Mouse (Mus musculus) thymus, adult 2 months (tissue): Measurements from ENCODE around the gene Igf2. TPM values are rescaled to one million over a fixed set of nuclear protein-coding genes. Genes with fewer than 3 reads are reported as not detected.

Experiments used
- DNase-seq: peaks from one replicate; pipeline ENCODE4 v3.0.0; 2021
- H3K27ac ChIP-seq: fragments of 200-500 bp; 2 replicates; pipeline ENCODE4 v1.5.1; 2012; ENCODE audit warnings: low read length, control low read depth; ENCODE audit not compliant: control insufficient read depth, insufficient read depth
- H3K27me3 ChIP-seq: fragments of 200-500 bp; 2 replicates; pipeline ENCODE4 v1.6.1; 2012; ENCODE audit warnings: mild to moderate bottlenecking, low read length, moderate library complexity, mixed read lengths; ENCODE audit not compliant: control insufficient read depth, insufficient read depth
- H3K36me3 ChIP-seq: fragments of 200-500 bp; 2 replicates; pipeline ENCODE4 v1.6.1; 2012; ENCODE audit warnings: mild to moderate bottlenecking, low read length, moderate library complexity; ENCODE audit not compliant: control insufficient read depth, insufficient read depth
- H3K4me1 ChIP-seq: fragments of 200-500 bp; replicated peaks from 2 replicates; pipeline ENCODE4 v1.6.1; 2012; ENCODE audit warnings: low read length; ENCODE audit not compliant: control insufficient read depth, insufficient read depth
- H3K4me3 ChIP-seq: fragments of 200-500 bp; 2 replicates; pipeline ENCODE4 v1.5.1; 2012; ENCODE audit warnings: mild to moderate bottlenecking, low read length, control low read depth, moderate library complexity; ENCODE audit not compliant: control insufficient read depth, insufficient read depth
- CTCF ChIP-seq: fragments of 200-500 bp; IDR thresholded peaks from 2 replicates; pipeline ENCODE4 v1.5.1; 2012; ENCODE audit warnings: mild to moderate bottlenecking, control low read depth, low read length, moderate library complexity, borderline replicate concordance; ENCODE audit not compliant: control insufficient read depth, poor library complexity, insufficient read depth; ENCODE audit errors: extremely low read depth
- POLR2A ChIP-seq: fragments of 200-500 bp; IDR thresholded peaks from 2 replicates; pipeline ENCODE4 v1.6.1; 2012; ENCODE audit warnings: mild to moderate bottlenecking, low read length, control low read depth, moderate library complexity; ENCODE audit not compliant: control insufficient read depth, poor library complexity, insufficient read depth; ENCODE audit errors: extremely low read depth
- WGBS: fragments of 180-500 bp; shearing (Covaris S2); methylation state at CpG from one replicate; pipeline ENCODE4 v1.1.7; 2018; 5-methylcytosine and 5-hydroxymethylcytosine counted together
- polyA plus RNA-seq: library from polyadenylated mRNA; depleted of rRNA; stranded (reverse); fragments of >200 nt; gene quantifications from 2 replicates; pipeline ENCODE4 v1.2.3, GENCODE M21; 2012

The Igf2 gene
- polyA plus RNA-seq, 1 experiment: 13.8 TPM

DNA sequence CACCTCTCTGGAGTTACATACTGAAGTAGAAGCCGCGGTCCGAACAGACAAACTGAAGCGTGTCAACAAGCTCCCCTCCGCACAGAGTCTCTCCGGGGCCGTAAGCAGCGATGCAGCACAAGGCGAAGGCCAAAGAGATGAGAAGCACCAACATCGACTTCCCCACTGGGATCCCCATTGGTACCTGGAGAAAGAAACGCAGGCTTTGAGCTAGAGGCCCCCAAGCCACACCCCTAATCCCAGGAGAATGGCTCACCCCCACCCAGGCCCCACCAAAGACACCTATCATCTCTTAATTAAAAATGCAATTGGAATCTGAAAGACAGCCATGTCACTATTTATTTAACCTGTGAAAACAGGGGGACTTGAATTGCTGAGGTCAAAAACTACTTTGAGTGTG is 11.0 kb downstream of the Igf2 start:
- Histone ChIP-seq H3K27ac (no peak overlapping the region), H3K27me3 (peaks cover 26% of the 10 kb centered on the region), H3K4me1 (no peaks in the 10 kb centered on the region; the same call in none of the 2 replicates), H3K4me3 (no peak overlapping the region), H3K36me3 (no peaks in the 10 kb centered on the region)
- WGBS: 51% methylated on average over 11 of the region's 11 CpGs
- DNase-seq: no peak
- TF ChIP-seq POLR2A (no peak), CTCF (no peak)

- Histone ChIP-seq H3K4me1 (no peaks in the 10 kb centered on the region; the same call in 1 of the 2 replicates), H3K4me3 (no peak overlapping the region), H3K27ac (no peak overlapping the region), H3K27me3 (peaks cover 10% of the 10 kb centered on the region), H3K36me3 (no peaks in the 10 kb centered on the region)
- TF ChIP-seq CTCF (no peak), POLR2A (no peak)
- 48% methylated on average over 18 of the region's 18 CpGs for WGBS
- no peak for DNase-seq
Observed at GRCm38 (mm10) chr7:142653726-142654125, 12.9 kb downstream of the Igf2 start.

DNA sequence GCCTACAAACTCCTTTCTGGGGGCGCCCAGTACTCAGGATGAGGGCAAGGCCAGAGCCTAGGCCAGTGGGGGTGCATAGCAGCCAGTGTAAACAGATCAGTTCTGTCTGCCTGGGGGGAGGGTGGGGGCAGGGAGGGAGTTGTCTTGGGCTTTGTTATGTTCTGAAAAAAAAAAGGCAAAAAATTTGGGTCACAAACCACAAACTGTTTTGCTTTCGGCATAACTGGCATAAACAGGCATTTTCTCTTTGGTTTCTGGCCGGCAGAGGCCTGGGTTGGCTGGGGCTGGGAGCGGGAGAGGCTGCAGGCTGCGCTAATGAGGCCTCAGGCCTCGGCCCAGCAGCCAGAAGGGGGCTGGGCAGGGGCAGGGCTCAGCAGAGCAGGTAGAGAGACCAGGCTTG is 19.9 kb downstream of the Igf2 start:
- Histone ChIP-seq H3K4me1 (no peaks in the 10 kb centered on the region), H3K27ac (no peak overlapping the region), H3K4me3 (no peak overlapping the region), H3K36me3 (no peaks in the 10 kb centered on the region), H3K27me3 (no peaks in the 10 kb centered on the region)
- 82% methylated on average over 6 of the region's 6 CpGs for WGBS
- no peak for TF ChIP-seq CTCF
- TF ChIP-seq POLR2A: no peak
- no peak for DNase-seq

DNA sequence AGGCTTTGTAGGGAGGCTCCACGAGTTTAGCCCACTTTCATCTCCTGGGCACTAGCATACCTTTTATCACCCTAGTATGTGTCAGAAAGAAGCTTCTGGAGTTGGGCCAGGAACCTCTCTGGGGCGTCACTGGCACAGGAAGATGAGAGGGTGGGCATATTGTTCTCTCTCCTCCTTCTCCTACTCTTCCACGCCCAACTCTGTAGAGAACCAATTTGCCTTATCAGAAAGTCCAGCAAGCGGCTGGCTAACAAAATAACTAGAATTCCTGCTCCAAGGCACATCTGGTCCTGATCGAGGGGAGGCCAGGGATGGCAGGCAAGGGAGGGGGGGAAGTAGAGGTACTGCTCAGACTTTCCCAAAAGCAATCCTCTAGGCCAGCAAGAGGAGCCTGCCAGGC is 21.6 kb downstream of the Igf2 start:
- Histone ChIP-seq H3K27ac (no peak overlapping the region), H3K36me3 (no peaks in the 10 kb centered on the region), H3K27me3 (no peaks in the 10 kb centered on the region), H3K4me1 (no peaks in the 10 kb centered on the region), H3K4me3 (no peak overlapping the region)
- no peak for TF ChIP-seq POLR2A
- no peak for TF ChIP-seq CTCF
- WGBS: 54% methylated on average over 5 of the region's 5 CpGs
- DNase-seq: no peak

- no peak overlapping the region for H3K4me3 ChIP-seq
- no peaks in the 10 kb centered on the region for H3K36me3 ChIP-seq
- H3K27ac ChIP-seq: no peak overlapping the region
- no peak for DNase-seq
- no peaks in the 10 kb centered on the region for H3K4me1 ChIP-seq
- no peaks in the 10 kb centered on the region for H3K27me3 ChIP-seq
- TF ChIP-seq POLR2A (no peak), CTCF (no peak)
Observed at GRCm38 (mm10) chr7:142636178-142636577, 30.4 kb downstream of the Igf2 start.

DNA sequence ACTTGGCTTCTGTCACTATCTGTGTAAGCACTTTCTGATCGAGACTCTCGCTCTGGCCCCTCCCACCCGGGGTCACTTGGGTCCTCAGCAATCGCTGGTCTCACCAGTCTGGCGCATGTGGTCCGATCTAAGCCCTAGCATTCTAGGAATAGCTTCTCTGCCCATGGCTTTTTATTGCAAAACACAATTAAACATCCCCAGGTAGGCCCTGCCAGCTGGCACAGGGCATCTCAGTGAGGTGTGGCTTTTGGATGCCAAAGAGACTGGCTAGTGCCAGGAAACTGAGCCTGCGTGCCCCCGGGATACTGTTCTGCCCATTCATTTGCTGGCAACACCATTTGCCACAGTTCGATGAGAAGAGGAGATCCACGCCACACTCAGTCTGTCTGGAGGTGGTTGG is 35.9 kb downstream of the Igf2 start:
- Histone ChIP-seq H3K27me3 (no peaks in the 10 kb centered on the region), H3K27ac (no peak overlapping the region), H3K4me1 (no peaks in the 10 kb centered on the region), H3K36me3 (no peaks in the 10 kb centered on the region), H3K4me3 (no peak overlapping the region)
- 89% methylated on average over 10 of the region's 10 CpGs for WGBS
- no peak for TF ChIP-seq CTCF
- TF ChIP-seq POLR2A: no peak
- DNase-seq: no peak

- WGBS: 89% methylated on average over 6 of the region's 6 CpGs
- no peaks in the 10 kb centered on the region for H3K27me3 ChIP-seq
Observed at GRCm38 (mm10) chr7:142629806-142630205, 36.8 kb downstream of the Igf2 start.

More at GRCm38 (mm10) chr7:142629806-142630205, 36.8 kb downstream of the Igf2 start:
- no peaks in the 10 kb centered on the region for H3K4me1 ChIP-seq
- H3K36me3 ChIP-seq: no peaks in the 10 kb centered on the region
- no peak overlapping the region for H3K27ac ChIP-seq
- H3K4me3 ChIP-seq: no peak overlapping the region
- TF ChIP-seq POLR2A (no peak), CTCF (no peak)
- DNase-seq: no peak
